Mouse (Mus musculus) adrenal gland, postnatal 0 days (tissue): Measurements from ENCODE around the gene Taar2. TPM values are rescaled to one million over a fixed set of nuclear protein-coding genes. Genes with fewer than 3 reads are reported as not detected.

Experiments
- polyA plus RNA-seq: library from polyadenylated mRNA; unstranded; fragments of >200 nt; fragmentation: Nextera tagmentation; extraction: Ambion mirVana; gene quantifications from 2 replicates; pipeline ENCODE4 v1.2.1, GENCODE M21; 2015

Gene Taar2
- not detected in 2 replicates for polyA plus RNA-seq

GRCm38 (mm10) chr10:23938312-23938711, at the start of gene Taar2:
Gene Taar2, plus strand, starts transcription at chr10:23938572.

GRCm38 (mm10) chr10:23894601-23895349, 43.6 kb upstream of the Taar2 start, which contains the start of gene Vnn1:
Gene Vnn1, plus strand, starts transcription at chr10:23894688.

GRCm38 (mm10) chr10:23920056-23920455, 18.3 kb upstream of the Taar2 start, which contains the start of gene Taar1:
Gene Taar1, plus strand, starts transcription at chr10:23920356.

GRCm38 (mm10) chr10:23949508-23950005, 11.2 kb downstream of the Taar2 start, which contains the start of gene Taar3:
Gene Taar3, plus strand, starts transcription at chr10:23949558.

GRCm38 (mm10) chr10:23960444-23960915, 22.1 kb downstream of the Taar2 start, which contains the start of gene Taar4:
Gene Taar4, plus strand, starts transcription at chr10:23960494.

GRCm38 (mm10) chr10:23970656-23971165, 32.3 kb downstream of the Taar2 start, which contains the start of gene Taar5:
Gene Taar5, plus strand, starts transcription at chr10:23970706.

GRCm38 (mm10) chr10:23985546-23985945, 47.2 kb downstream of the Taar2 start, which contains the start of gene Taar6:
Gene Taar6, minus strand, starts transcription at chr10:23985646.

Other genes starting within 250 kb of the Taar2 start
- 178 and 250 TPM in 2 replicates for gene Rps12, start 151.3 kb upstream of the Taar2 start, polyA plus RNA-seq
- gene Slc18b1, start 141.6 kb upstream of the Taar2 start, polyA plus RNA-seq: 20.3 and 25.7 TPM in 2 replicates
- gene Vnn3, start 87.1 kb upstream of the Taar2 start, polyA plus RNA-seq: 8.4 and 15.1 TPM in 2 replicates
- gene Vnn1, start 43.9 kb upstream of the Taar2 start, polyA plus RNA-seq: 19.2 and 41.4 TPM in 2 replicates
- gene Taar1, start 18.2 kb upstream of the Taar2 start, polyA plus RNA-seq: not detected in 2 replicates
- not detected in 2 replicates for gene Taar3, start 11.0 kb downstream of the Taar2 start, polyA plus RNA-seq
- gene Taar4, start 21.9 kb downstream of the Taar2 start, polyA plus RNA-seq: not detected in 2 replicates
- not detected in 2 replicates for gene Taar5, start 32.1 kb downstream of the Taar2 start, polyA plus RNA-seq
- not detected in 2 replicates for gene Taar6, start 47.1 kb downstream of the Taar2 start, polyA plus RNA-seq
- gene Taar7a, start 54.9 kb downstream of the Taar2 start, polyA plus RNA-seq: not detected in 2 replicates
- not detected in 2 replicates for gene Taar7b, start 61.4 kb downstream of the Taar2 start, polyA plus RNA-seq
- not detected in 2 replicates for gene Taar7d, start 88.7 kb downstream of the Taar2 start, polyA plus RNA-seq
- not detected in 2 replicates for gene Taar7e, start 99.0 kb downstream of the Taar2 start, polyA plus RNA-seq
- gene Taar7f, start 110.9 kb downstream of the Taar2 start, polyA plus RNA-seq: not detected in 2 replicates
- not detected in 2 replicates for gene Taar8a, start 137.9 kb downstream of the Taar2 start, polyA plus RNA-seq
- gene Taar8b, start 153.7 kb downstream of the Taar2 start, polyA plus RNA-seq: not detected in 2 replicates
- not detected in 2 replicates for gene Taar8c, start 163.3 kb downstream of the Taar2 start, polyA plus RNA-seq
- not detected in 2 replicates for gene Taar9, start 171.0 kb downstream of the Taar2 start, polyA plus RNA-seq
- 93.8 and 105 TPM in 2 replicates for gene Stx7, start 210.7 kb downstream of the Taar2 start, polyA plus RNA-seq